Mouse (Mus musculus) WW6 (cell line): Measurements from ENCODE around the gene Rsph6a.
"Not testable (repeated sequence)": the region's sequence is repeated elsewhere in the genome, so short reads cannot be mapped to it uniquely, and the experiment has no call there.

Experiments
- DNase-seq: peaks from one replicate; pipeline ENCODE4 v3.0.0-alpha.2; 2013; ENCODE audit warnings: low read depth, low spot score

The Rsph6a gene

GRCm38 (mm10) chr7:19046286-19047069 is 8.0 kb upstream of the Rsph6a start:
- DNase-seq, result no peak

GRCm38 (mm10) chr7:19048006-19048527 is 6.4 kb upstream of the Rsph6a start:
- DNase-seq, result no peak

- no peak for DNase-seq
Measured at GRCm38 (mm10) chr7:19049252-19049651, 5.2 kb upstream of the Rsph6a start.

DNA sequence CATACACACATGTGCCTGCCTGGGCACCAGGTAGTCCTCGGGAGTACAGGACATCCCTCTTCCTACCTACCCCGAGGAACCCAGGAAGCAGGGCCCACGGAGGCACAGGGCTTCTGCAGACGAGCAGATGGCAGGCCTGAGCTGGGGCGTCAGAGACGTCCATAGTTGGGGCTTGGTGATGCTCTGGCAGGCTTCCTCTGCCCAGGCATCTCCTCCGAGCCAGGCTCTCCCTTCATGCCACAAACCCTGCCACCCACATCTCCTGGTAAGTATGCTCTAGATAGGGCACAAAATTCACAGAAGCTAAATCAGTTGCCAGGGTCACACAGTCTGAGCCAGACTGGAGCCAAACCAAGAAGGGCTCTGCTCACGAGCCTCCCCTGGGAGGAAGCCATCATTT is 4.3 kb upstream of the Rsph6a start:
- no peak for DNase-seq

DNA sequence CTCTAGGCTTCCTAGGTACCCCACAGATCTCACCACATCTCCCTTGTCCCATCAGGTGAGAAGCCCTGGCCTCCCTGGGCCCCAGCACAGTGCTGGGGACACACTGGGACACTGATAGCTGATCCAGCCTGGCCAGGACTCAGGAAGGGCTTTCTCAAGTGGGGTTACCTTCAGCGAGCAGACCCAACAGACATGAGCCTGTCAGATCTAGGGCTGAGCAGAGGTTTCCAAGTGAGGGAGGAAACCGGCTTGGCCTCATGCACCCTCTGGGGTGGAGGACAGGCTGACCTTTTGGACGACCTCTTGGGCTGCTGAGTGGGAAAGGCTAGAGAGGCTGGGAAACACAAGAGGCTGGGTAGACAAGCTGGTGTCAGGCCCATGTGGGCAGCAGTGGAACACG is 3.3 kb upstream of the Rsph6a start:
- no peak for DNase-seq

- no peak for DNase-seq
Measured at GRCm38 (mm10) chr7:19052345-19053135, 1.9 kb upstream of the Rsph6a start.

- DNase-seq, result no peak
Measured at GRCm38 (mm10) chr7:19053136-19053532, 1.4 kb upstream of the Rsph6a start.

GRCm38 (mm10) chr7:19054777-19055076 is 237 bp downstream of the Rsph6a start:
- DNase-seq, result no peak

- no peak for DNase-seq
Measured at GRCm38 (mm10) chr7:19055108-19055507, 618 bp downstream of the Rsph6a start.

GRCm38 (mm10) chr7:19057405-19057804 is 2.9 kb downstream of the Rsph6a start:
- DNase-seq, result no peak

GRCm38 (mm10) chr7:19065896-19066295 is 11.4 kb downstream of the Rsph6a start:
- DNase-seq, result no peak

DNA sequence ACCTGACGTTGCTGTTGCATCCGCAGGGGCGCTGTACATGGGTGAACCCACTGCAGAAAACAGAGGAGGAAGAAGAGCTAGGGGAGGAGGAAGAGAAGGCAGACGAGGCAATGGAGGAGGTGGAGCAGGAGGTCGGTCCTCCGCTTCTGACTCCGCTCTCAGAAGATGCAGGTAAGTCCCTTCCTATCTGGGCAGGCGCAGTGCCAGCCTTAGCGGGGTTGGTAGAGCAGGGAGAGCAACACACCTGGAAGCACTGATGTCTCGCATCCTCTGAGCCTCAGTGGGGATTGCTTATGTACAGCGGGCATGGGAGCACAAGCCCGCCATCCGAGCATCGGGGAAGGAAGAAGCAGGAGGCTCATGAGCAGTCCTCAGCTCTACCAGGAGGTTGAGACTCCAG is 12.6 kb downstream of the Rsph6a start:
- DNase-seq, result no peak

DNA sequence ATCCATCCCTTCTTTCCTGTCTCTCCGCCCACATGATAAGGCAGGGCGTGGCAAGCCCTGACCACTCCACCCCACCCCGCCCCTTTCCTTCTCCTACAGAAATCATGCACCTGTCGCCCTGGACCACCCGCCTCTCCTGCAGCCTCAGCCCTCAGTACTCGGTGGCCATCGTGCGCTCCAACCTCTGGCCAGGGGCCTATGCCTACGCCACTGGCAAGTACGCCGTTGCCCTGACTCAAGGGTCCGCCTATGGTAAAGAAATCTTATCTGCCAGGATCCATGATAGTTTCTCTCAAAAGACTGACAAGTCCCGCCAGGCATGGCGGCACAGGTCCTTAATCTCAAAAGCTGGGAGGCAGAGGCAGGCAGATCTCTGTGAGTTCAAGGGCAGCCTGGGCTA is 13.4 kb downstream of the Rsph6a start:
- DNase-seq, result no peak

- no peak for DNase-seq
Measured at GRCm38 (mm10) chr7:19068707-19069106, 14.2 kb downstream of the Rsph6a start.

- DNase-seq, result no peak
Measured at GRCm38 (mm10) chr7:19069500-19069899, 15.0 kb downstream of the Rsph6a start.

- DNase-seq, result not testable (repeated sequence)
Measured at GRCm38 (mm10) chr7:19071024-19071423, 16.5 kb downstream of the Rsph6a start.

- DNase-seq, result no peak
Measured at GRCm38 (mm10) chr7:19073504-19073903, 19.0 kb downstream of the Rsph6a start.

- DNase-seq, result no peak
Measured at GRCm38 (mm10) chr7:19074494-19074893, 20.0 kb downstream of the Rsph6a start.

DNA sequence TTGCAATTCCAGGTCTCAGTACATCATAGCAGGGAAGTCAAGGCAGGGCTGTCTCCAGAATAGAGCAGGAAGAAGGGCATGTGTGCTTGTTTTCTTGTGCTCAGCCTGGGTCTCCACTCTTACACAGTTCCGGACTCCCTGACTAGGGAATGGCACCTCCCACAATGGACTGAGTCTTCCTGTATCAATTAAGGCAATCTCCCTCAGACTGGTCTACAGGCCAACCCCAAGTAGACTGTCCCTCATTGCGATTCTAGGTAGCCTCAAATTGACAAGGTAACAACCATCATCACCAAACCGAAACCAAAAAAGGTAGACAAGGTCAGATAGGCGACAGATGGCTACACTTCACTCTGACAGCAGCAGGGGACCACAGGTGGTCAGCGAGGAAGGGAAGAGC is 20.7 kb downstream of the Rsph6a start:
- DNase-seq, result no peak

GRCm38 (mm10) chr7:19075723-19076585 is 21.5 kb downstream of the Rsph6a start, which contains the start of gene Dmwd:
TSS of gene Dmwd (plus strand) at chr7:19076227.
- DNase-seq, result peak; percentile 97

GRCm38 (mm10) chr7:19076586-19076991 is 22.1 kb downstream of the Rsph6a start:
- DNase-seq, result no peak

GRCm38 (mm10) chr7:19077761-19078160 is 23.3 kb downstream of the Rsph6a start:
- DNase-seq, result no peak
